Mouse (Mus musculus) cortical plate, adult 2 months (tissue): ENCODE results near the gene Tmem9b.
A peak's percentile ranks its signal among the peaks of the same experiment; 100 is the strongest.

Experiments
- CTCF ChIP-seq: fragments of 200-500 bp; IDR thresholded peaks from 2 replicates; pipeline ENCODE4 v1.5.1; 2011; ENCODE audit warnings: mild to moderate bottlenecking, control low read depth, low read length; ENCODE audit not compliant: insufficient read depth; ENCODE audit errors: extremely low read depth
- POLR2A ChIP-seq: fragments of 200-500 bp; IDR thresholded peaks from 2 replicates; pipeline ENCODE4 v1.6.1; 2011; ENCODE audit warnings: mild to moderate bottlenecking, low read length, control low read depth; ENCODE audit not compliant: insufficient read depth; ENCODE audit errors: extremely low read depth

DNA sequence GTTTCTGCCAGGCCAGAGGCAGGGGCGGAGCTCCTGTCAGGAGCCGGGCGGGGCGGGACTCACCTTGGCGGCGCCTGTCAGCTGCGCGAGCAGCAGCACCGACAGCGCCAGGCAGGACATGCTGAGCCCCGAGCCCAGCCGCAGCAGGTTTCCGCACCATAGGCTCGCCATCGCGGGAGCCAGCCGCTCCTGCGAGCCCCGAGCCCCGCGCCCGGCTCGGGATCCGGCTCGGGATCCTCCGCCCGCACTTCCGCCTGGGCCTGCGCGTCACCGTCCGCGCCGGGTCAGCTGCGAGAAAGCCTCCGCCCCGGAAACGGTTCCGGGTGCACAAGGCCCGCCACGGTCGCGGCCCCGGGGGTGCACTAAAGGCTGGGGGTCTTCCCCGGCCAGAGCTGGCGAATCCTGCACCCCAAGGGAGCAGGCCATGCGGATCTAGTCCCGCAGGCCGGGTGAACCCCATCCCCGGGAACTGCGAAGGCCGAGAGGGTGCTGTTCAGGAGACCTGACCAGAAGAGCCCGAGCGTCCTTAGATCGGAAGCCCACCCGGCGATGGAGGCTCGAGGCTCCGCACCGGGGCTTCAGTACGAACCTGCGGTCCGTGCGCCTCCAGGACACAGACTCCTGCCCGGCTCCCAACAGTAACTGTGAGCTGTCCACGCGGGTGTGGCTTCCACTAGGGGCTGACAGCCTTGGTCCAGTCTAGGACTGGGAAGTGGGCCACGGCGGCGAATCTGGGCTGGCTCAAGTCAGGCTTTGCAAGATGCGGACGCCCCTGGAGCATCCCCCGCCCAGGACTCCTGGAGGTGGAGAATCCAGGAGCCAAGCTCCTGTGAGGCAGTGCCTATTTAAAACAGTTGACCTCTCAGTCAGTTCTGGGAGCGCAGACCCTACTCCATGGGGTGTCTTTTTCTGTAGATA, at the start of gene Tmem9b:
- TF ChIP-seq CTCF = no peak
- peak; percentile 53; the same call in 1 of the 2 replicates for TF ChIP-seq POLR2A
